Mouse (Mus musculus) urinary bladder, adult 18-20 months (tissue): ENCODE measurements around the gene Apobec2.
A peak's percentile ranks its signal among the peaks of the same experiment; 100 is the strongest.
"Not testable (repeated sequence)": the region's sequence is repeated elsewhere in the genome, so short reads cannot be mapped to it uniquely, and the experiment has no call there.

Source experiments
- DNase-seq, 2 experiments: peaks; one replicate each; pipeline ENCODE4 v3.0.0; 2022; ENCODE audit warnings: low spot score in 2 of 2, mixed read lengths in 2 of 2

Apobec2 gene

DNA sequence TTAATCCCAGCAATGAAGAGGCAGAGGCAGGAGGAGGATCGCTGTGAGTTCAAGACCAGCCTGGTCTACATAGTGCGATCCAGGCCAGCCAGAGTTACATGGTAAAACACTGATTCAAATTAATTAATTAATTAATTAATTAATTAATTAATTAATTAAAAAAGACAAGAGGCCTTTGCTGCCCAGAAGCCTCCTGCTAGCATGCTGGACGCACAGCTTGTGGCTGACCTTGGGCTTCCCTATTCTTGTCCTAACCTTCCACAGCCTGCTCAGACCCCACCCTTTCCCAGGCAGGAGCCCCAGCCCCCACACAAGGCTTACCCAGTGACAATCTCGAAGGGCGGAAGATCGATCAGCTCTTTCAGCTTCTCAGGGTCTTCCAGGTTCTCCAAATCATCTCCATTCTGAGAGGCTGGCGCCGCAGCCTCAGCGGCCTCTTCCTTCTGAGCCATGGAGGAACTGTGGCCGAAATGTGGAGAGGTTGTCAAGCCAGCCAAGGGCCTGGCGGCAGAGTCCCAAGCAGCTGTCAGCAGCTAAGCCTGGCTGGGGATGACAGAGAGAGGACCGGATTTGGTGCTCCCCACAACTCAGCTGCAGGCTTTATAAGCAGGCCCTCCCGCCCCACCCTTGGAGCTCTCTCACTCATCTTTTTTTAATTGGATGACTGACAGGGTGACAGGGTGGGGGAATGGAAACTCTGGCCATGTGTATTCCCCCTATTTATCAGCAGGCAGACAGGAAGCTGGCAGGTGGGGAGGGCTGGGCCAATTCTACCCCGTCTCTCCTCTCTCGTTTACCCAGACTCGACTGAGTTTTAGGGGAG lies at the start of gene Apobec2:
Gene Apobec2 (minus strand): TSS at position 773 of the 823 bp plus-strand sequence.
- DNase-seq, result no peak

DNA sequence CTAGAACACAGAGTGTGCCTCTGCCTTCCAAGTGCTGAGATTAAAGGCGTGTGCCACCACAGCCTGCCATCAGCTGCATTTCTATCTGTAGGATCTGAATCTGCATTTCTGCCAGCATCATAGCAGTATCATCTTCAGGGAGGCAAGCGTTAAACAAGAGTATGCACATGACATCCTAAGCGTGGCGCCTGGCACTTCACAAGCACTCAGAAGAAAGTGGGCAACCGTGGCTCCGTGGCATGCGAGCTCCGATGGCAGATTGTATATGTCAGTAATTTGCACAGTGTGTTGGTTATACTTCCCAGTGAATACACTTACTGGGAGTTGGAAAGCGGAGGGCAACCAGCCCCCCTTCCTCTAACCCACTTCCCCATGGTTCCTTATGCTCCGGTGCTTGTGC lies 47.2 kb upstream of the Apobec2 start:
- no peak for DNase-seq

DNA sequence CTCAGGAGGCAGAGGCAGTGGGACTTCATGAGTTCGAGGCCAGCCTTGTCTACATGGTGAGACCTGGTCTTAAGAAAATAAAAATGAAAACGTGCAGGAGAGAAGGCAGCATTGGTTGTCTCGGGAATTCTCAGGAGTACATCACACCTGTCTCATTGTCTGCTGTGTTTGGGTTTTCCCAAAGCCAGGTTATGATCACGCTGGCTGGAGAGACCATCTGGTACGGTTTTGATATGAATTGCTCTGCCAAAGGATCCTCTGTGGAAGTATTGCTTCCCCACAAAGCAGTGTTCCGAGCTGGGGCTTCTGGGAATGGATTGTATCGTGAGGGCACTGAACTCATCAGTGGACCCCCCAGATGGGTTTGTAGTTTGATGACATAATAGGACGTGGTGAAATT lies 42.7 kb upstream of the Apobec2 start:
- no peak for DNase-seq

DNA sequence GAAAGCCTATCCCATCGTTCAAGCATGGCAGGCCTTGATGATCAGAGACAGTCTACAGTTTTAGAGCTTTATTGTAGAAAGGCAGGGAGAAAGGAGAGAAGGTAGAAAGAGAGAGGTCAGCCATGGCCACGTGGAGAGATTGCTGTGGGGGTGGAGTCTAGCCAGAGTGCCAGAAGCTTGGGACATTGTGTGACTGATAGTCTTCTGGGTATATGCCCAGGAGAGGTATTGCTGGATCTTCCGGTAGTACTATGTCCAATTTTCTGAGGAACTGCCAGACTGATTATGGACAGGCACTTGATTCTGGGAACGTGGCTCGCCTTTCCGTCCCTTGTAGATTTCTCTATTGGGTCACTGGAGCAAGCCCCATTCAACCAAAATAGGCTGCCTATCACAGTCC lies 41.6 kb upstream of the Apobec2 start:
- not testable (repeated sequence) for DNase-seq

DNA sequence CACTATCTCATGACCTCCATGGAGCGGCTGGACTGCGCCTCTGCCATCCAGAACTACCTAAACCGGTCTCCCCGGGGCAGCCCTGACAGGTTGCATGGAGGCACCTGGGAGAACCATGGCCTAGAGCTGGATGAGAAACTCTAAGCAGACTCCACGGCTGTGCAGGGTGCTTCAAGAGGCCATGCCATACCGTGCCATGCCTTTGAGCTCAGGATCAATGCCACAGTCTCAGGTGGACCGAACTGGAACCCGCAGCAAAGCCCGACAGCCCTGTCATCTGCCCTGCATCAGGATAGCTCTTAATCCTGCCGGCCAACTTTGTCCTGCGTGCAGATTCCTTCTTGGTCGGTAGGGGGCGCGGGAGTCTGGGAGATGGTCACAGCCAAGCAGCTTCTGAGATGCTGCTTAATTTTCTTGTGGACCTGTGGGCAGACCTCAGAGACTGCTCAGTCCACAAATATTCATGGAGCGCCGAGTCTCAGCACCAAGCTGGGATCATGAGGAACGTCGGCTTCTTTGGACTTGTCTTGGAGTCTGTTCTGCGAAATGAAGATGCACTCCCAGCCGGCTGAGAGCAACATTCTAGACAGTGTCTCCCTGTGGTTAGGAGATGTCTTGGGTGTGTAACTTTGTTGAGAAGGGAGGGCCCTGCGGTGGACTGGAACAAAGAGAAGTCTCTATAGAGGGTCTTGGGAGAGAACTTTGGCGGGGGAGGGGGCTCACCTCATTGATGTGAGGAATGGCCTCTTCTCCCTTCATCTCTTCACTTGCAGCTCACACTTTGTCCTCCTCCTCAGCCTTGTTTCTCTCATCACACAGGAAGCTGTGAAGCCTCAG lies 34.9 kb upstream of the Apobec2 start:
- peak; percentile 55 to 86 for DNase-seq

DNA sequence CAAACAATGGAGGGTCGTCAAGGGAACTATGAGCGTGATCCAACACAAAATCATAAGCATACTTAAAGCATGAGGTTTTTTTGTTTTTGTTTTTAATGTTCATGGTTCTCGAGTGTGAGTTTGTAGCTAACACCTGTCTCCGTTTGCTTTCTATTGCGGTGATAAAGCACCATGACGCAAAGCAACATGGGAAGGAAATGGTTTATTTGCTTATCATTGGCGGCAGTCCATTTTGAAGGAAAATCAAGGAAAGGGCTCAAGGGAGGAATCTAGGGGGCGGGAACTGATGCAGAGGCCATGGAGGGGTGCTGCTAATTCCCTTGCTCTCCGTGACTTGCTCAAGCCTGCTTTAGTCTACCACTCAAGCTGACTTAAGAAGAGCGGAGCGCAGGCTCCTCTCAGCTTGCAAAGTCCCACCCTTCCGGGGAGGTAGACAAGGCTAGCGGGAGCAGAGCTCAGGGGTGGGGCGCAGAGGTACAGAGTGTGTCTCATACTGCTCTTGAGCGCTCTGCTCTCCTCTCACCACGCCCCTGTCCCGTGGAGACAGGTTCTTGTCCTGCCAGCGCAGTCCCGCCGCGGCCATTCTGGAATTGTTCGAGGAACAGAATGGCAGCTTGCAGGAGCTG lies 34.2 kb upstream of the Apobec2 start:
- DNase-seq, result no peak

DNA sequence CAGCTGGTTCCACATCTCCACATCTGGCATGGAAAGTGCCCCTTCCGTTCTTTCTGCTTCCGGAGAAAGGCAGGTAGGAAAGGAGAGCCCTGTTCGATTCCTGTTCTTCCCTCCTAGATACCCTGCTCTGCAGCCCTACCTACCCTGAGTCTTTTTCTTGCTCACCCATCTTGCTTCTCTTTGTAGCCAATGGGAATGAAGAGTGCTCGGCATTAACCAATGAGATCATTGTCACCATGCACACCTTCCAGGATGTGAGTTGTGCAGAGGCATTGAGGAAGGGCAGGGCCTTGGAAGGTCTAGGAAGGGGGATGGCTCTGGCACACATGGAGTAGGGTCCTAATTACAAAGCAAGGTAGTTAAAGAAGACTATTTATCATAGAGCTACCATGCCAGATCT lies 30.7 kb upstream of the Apobec2 start:
- DNase-seq, result no peak

DNA sequence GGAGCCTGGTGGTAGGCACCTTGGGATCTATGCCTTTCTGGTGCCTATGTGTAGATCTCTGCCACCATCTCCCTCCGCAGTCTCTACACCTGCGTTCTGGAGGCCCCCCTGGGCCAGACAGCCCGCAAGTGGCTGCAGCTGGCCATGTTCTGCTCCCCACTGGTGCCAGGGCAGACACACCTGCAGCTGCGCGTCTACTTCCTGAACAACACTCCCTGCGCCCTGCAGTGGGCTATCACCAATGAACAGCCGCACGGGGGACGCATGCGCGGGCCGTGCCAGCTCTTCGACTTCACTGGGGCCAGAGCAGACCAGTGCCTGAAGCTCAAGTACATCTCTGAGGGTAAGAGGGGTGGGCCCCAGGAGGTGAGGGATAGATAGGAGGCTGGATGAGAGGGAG lies 29.4 kb upstream of the Apobec2 start:
- DNase-seq, result no peak

DNA sequence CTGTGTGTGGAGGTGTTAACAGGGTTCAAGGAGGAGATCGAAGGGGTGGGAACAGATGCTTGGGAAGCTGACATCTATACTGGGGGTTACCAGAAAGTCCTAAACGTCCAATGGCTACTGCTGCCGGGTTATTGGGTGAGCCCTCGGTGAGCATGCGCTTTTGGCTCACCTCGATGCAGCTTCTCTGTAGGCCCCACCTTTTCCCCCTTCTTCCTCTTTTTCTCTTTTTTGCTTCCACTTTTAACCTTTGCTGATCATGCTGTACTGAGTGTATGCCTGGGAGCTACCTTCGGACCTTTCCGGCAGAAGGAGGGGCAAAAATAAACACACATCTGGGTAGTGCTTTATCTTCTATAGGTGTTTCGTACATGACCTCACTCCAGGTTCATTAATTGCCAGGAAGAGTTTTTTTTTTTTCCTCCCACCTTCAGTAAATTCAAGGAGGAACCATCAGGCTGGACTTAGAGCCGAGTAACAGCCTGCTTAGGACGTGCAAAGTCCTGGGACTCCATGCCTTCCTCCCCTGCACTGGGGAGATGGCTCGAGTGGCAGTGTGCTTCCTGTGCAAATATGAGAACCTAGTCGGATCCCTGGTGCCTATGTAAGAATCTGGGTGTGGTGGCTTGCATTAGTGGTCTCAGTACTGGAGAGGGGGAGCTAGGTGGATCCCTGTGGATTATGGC lies 25.4 kb upstream of the Apobec2 start:
- DNase-seq, result no peak

DNA sequence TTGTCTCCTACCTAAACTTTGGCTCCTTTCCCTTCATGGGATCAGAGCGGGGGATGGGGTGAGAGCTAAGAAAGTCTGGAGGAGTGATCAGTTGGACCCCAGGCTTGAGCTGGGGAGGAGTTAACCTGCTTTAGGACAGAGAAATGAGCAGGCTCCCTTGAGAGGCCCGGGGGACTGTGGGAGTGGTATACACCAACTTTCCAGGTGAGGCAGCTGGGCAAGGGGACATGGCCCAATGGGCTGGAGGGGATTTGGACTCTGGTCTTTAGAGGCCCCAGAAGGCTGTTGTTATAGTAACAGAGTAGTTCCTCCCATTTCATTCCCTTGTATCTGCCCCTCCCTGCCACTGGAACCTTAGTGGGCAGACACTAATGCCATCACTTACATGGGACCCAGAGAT lies 23.2 kb upstream of the Apobec2 start:
- no peak for DNase-seq

DNA sequence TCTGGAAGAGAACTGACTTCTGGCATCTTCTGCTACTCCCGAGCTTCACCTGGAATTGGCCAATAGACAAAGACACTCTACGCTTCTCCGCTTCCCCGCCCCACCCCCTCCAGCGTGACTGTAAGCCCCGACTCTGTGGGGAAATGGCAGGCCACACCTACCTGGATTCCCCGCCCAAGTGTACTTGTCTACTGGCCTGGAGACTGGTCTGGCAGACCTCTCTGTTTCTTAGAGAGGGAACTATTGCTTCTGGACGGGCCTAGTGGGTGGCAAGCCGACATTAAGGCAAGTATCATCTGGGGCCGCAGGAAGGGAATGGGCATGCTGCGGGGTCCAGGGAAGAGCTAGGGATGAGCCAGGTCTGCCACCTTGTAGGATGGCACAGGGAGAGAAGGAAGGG lies 22.0 kb upstream of the Apobec2 start, which contains the start of gene Unc5cl:
Gene Unc5cl (plus strand): TSS at position 214 of the 400 bp plus-strand sequence.
- DNase-seq, result no peak

DNA sequence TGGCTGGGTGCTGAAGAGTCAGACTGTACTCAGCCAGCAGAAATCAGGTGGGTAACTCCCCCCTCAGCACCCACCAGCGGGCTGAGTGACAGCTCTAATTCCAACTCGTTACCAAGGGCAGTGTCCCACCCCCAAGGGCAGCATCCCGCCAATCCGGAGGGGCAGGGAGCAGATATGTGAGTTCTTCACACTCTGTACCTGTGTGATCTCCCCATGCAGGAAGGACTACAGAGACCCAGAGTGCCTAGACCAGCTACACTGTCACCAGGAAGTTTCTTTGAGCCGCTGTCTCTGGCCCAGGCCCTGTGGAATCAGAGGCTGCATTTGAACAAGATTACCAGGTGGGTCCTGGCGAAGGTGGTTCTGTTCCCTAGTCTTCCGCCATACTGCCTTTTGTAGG lies 21.5 kb upstream of the Apobec2 start:
- no peak for DNase-seq

DNA sequence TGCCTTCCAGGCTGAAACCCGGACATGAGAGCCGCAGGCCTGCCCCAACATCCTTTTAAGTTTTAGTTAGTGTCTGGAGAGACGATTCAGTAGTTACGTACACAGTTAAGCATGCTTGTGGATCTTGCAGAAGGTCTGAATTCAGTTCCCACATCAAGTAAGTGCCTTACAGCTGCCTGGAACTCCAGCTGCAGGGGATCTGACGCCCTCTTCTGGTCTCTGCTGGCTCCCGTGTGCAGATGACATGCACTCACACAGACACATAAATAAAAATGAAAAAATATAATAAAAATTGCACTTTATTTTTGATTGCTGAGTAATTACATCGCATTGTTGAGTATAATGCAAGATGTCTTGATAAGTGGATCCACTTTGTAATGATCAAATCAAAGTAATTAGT lies 20.8 kb upstream of the Apobec2 start:
- DNase-seq, result no peak

DNA sequence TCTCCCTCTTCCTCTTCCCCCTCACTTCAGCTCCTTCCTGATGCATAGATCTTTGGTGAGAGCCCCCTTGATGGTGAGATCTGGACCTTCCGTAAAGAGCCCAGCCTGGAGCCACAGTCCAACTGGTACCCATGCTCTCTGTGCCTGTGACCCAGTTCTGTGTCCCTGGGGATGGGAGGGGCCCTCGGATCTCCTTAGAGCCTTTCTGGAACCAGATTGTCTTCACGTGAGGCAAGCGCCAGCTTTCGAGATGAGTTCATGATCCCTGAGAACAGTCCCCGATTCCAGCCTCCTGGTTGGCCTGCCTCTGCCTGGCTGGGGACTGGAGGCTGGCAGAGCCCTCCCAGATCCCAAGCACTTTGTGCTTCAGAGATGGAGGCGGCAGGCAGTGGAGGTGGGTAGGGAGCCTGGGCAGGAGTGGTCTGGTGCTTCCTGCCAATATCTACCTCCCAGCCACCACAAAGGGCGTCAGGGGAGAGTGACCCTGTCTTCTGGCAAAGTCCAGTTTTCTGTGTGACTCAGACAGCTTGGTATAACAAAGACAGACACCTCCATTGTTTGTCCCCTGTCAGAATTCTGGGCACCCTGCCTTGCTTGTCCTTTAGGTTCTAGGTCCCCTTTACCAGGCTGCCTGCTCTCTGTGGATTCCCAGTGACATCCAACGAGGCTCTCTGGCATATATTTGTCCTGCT lies 19.2 kb upstream of the Apobec2 start:
- DNase-seq, result no peak

DNA sequence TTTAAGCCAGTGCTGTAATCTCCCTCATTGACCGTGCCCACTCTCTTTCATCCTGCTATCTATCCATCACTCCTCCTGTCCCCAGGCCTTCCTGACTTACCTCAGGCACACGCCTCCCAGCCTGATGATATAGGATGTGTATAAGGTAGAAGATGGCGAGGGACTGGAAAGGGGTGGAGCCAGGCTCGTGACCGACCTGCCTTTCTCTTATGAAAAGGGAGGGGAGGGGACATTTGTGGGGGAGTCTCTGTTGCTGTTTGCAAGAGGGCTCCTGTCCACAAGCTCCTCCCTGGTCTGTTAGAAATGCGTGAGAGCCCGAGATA lies 18.6 kb upstream of the Apobec2 start, which contains the start of gene Tspo2:
Gene Tspo2 (minus strand): TSS at position 170 of the 323 bp plus-strand sequence.
- DNase-seq, result no peak

DNA sequence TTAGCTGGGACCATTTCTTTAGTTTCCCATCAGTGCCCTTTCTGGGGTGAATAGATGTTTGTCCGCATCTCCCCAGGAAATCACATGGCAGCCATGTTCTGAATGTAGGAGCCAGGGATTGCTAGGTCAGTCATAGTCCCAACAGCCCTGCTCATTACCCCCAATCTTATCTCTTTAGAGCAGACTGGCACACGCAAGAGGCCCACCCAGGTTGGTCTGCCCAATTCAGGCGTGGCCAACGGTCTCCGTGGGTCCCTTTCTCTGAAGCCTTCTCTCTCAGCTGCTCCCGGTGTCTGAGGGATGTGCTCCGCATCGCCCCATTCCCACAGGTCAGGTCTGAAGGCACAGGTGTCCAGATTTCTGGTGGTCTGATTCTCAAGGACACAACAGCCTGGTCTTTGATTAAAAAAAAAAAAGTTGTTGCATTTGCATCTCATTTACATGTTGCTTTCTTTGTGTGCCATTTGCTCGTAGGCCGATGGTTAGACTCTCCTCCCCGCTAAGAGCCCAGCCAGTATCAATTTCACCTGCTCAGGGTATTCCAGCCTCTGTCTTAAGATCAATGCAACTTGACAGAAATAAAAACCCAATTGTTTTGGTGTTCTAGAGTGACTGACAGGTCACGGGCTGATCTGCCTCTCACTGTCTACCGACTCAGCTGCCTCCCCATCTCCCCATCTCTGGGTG lies 18.1 kb upstream of the Apobec2 start:
- DNase-seq, result no peak

DNA sequence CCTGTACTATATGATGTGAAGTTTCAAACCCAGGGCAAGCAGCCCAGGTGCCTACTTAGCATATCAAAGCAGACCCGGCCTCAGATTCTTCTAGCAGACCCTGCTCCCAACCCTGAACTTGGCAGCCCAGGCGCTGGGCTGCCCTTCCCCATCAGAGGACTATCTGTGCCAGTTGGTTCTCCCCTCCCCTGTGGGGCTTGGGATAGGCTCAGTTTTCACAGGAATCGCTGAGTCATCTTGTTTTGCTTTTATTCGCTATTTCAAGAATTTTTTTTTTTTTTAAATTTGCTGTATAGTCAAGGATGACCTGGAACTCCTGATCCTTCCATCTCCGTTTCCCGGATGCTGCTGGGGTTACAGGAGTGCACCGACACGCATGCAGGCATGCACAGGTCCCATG lies 14.9 kb upstream of the Apobec2 start:
- DNase-seq, result no peak

DNA sequence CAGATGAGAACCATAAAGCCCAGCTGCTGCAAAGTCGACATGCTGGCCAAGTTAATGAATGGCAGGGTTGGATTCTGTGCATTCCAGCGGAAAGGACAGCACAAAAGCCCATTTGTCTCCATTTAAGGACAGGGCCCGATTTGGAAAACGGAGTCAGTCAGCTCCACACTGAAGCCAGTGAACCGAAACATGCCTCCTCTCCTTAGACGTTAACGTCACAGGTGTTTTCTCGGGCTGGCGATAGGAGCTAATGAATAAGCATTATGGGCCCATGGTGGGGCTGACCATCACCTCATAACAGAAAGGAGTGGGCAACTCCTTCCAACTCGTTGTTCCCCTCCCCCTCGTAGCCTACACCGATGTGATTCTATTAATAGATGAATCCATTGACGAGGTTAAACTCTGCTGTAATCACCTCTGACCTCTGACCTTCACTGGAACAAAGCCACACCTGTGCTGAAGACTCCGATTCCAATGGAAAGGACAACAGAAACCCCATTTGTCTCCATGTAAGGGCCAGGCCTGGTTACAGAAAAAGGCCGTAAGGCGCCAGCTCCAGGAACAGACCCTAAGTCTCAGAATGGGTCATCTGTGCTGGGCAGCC lies 10.9 kb upstream of the Apobec2 start:
- no peak for DNase-seq

DNA sequence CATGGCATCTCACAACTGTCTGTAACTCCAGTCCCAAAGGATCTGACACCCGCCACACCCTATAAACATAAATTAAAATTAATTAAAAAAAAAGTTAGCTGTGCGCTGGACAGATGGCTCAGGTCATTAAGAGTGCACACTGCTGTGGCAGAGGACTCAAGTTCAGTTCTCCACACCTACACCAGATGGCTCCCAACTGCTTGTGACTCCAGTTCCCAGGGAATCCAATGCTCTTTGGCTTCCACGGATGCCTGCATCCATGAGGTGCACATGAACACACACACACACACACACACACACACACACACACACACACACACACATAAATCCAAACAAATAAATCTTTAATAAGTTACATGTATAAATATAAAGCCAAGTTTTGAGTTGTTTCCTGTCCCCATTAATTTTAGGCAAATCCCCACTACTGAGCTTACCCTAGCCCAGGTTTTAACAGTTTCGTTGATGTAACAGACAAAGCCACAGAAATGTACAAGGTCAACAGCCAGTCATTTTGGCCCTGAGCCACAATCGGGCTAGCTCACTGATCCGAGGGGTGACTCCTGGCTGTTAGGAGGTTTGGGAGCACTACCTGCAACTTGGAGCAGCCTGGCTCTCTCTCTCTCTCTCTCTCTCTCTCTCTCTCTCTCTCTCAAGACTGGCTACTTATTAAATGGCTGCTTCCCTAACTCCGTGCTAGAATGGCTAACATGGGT lies 10.2 kb upstream of the Apobec2 start:
- no peak for DNase-seq
